Mouse (Mus musculus) CD4-positive, CD25-positive, alpha-beta regulatory T cell (primary cell): Measurements from ENCODE around the gene Olfr266. TPM values are rescaled to one million over a fixed set of nuclear protein-coding genes. Genes with fewer than 3 reads are reported as not detected.

Experiments
- polyA plus RNA-seq: library from polyadenylated mRNA; unstranded; fragments of 100-300 nt; shearing (Covaris generic); gene quantifications from one replicate; pipeline ENCODE4 v1.2.1, GENCODE M21; 2017

The Olfr266 gene
- polyA plus RNA-seq: not detected

DNA sequence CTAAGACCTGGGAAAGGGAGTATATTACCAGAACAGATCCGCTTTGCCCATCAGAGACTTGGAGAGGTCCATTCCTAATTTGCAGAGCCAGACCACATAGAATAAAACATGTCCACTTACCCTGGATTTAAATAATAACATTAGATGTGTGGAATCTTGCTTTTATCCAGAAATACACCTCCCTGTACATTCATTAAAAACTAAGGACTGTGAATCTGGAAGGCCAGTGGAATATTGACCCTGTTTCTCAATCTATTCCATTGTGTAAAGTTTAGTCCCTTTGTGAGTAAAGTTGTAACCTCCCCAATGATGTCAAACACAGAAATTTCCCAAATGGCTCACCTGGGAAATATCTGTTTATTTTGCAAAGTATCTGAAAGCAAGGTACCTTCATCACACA lies at the start of gene Olfr266:
Olfr266 (minus strand) TSS at position 101 of the 400 bp plus-strand sequence.

DNA sequence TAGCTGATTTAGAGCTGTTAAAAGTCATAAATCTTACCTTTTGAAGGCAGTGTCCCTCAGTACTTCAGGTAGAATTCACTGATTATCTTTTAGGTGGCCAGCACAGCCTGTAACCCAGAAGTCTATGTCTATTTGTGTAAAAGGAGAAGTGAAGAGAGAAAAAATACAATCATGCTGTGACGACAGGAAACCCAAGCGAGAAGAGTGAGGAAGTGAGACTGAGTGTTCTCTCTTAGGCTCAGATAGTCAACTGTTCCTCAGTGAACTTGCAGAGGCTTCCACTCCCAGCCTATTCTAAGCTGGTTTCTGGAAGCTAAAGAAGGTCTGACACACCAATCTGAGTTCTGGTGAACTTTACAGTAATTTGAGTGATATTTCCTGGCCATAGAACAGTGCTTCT lies 36.2 kb downstream of the Olfr266 start, which contains the start of gene Cd53:
Cd53 (minus strand) TSS at position 220 of the 400 bp plus-strand sequence.

Other genes with a start within 250 kb of the Olfr266 start
- gene Lrif1, start 141.3 kb downstream of the Olfr266 start, polyA plus RNA-seq: 45.0 TPM
- gene Cd53, start 36.1 kb downstream of the Olfr266 start, polyA plus RNA-seq: 911 TPM
- 111 TPM for gene Kcna3, start 209.9 kb upstream of the Olfr266 start, polyA plus RNA-seq